Mouse (Mus musculus) MEL-GATA-1-ER (cell line): ENCODE results near the gene Pgrmc2.

Experiments
- DNase-seq: peaks from one replicate; pipeline ENCODE4 v3.0.0-alpha.2; 2012; ENCODE audit warnings: low read depth; ENCODE audit errors: extremely low read depth

Gene Pgrmc2

GRCm38 (mm10) chr3:41075376-41075775 lies 7.5 kb downstream of the Pgrmc2 start:
- no peak for DNase-seq

DNA sequence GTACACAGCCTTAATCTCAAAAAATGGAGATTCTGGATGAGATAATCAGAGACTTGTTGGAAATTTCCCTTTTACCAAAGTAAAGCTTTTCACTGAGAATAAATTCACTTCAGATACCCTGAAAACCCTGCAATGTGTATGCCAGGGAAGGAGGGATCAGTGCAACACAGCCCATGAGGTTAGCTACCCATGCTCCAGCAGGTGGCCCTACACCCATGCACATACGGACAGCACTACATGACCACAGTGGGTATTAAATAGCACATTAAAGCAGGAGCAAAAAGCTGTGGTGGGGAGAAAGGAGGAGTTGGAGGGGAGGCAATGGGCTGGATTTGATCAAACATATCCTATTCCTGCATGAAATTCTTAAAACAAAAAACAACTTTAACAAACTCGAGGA lies 12.3 kb downstream of the Pgrmc2 start:
- no peak for DNase-seq

DNA sequence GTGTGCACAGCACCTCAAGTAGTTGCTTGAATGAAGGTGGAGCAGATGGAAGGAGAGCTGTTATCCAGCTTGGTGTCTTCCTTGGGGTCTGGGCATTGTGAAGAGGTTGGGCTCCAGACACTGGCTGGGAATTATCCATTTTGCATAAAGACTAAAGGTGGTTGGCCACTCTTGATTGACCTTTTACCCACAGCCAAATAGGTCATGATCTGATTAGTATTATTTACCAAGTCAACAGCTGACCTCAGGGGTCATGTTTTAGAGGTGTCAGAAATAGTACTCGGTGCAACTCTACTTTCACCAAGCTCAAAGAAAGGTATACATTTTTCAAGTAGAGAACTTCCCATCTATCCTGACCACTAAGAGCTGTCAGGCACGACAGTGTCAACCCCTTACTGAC lies 17.5 kb downstream of the Pgrmc2 start:
- DNase-seq: no peak

- no peak for DNase-seq
These were observed 20.1 kb downstream of the Pgrmc2 start for GRCm38 (mm10) chr3:41062758-41063157.

GRCm38 (mm10) chr3:41061831-41062565 lies 20.8 kb downstream of the Pgrmc2 start:
- no peak for DNase-seq

DNA sequence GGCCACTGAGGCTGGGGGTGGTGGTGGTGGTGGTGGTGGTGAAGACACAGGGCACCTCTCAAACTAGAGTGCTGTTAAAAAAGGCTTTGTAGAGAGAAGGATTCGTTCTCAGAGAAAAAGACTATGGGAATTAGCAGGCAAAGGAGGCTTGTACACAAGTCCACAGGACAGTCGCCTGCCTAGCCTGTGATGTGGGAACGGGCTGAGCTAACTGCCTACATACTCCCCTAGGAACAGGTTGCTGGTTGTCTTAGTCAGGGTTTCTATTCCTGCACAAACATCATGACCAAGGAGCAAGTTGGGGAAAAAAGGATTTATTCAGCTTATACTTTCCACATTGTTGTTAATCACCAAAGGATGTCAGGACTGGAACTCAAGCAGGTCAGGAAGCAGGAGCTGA lies 23.6 kb downstream of the Pgrmc2 start:
- DNase-seq: no peak

DNA sequence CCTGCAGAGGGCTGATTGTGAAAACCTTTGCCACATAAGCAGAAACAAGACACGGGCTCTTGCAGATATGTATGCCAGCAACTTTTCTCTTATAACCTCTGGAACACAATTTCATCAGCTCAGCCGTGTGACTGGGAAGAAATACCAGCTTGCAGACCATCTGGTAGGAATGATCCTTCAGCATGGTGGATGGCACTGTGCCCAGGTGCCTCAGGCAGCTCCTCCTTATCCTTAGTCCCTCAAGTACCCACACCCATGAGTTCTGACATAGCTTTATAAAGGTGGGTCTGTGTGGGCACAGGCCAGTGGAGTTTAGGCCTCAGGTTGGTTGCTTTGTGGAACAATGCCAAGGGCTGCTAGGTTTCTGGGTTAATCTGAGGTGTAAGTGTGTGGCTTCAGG lies 24.5 kb downstream of the Pgrmc2 start:
- no peak for DNase-seq

DNA sequence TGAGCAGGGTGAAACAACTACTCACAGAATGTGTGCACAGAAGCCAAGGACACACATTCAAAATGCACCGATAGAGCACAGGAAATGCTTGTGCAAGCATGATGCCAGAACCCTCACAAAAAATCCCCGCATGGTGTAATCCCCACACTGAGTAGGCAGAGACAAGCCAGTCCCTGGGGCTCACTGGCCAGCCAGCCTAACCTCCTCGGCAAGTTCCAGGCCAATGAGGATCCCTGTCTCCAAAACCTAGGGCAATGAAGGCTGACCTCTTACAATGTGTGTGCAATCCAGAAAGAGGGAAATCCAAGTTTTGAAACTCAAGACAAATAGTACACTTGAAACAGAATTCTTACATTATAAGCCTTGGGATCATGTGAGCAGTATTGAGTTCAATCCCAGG lies 29.5 kb downstream of the Pgrmc2 start:
- no peak for DNase-seq

GRCm38 (mm10) chr3:41047838-41048237 lies 35.0 kb downstream of the Pgrmc2 start:
- DNase-seq: no peak

- DNase-seq: no peak
These were observed 39.0 kb downstream of the Pgrmc2 start for GRCm38 (mm10) chr3:41043756-41044354.

GRCm38 (mm10) chr3:41042195-41042938 lies 40.5 kb downstream of the Pgrmc2 start:
- peak; percentile 27 for DNase-seq

DNA sequence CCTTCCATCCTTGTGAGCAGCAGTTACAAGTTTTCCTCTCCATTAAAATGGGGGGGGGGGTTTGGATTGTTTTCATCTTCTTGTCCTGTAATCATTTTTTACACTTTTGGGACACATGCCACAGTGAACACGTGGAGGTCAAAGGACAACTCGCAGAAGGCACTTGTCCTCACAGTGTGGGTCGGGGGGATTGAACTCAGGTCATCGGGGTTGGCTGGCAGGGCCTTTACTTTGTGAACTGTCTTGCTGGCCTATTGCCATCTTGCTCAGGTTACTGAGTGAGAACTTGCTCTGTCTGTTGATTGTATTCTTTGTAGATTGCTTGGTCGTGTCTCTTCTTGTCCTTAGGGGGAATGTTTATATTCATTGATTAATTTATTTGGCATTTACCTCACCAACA lies 41.6 kb downstream of the Pgrmc2 start:
- DNase-seq: no peak

DNA sequence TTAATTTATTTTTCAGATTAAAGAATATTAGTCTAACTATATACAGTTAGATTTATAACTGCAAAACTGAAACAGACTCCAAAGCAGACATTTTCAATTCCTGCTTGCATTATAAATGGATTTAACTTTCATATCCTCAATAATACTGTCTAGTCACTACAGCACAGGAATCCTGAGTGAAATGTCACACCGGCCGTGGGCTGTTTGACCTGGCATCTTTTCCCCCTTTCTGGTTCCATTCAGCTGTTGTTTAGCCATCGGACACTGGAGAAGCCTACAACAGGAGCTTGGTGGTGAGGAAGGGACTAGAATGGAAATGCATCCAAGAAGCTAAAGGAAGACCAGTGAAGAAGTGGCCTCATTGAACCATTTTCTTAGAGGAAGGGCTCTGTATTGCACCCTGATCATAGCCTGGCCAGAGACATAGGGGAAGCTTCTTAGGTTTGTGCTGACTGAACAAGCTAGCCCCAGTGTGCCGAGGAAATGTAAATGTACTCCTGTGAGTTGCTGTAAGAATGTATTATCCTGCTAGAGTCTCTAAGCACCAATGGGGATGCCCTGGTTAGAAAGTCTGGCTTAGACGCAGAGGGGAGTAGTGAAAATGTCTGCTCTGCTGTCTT lies 44.4 kb downstream of the Pgrmc2 start:
- DNase-seq: no peak

- no peak for DNase-seq
These were observed 51.3 kb downstream of the Pgrmc2 start for GRCm38 (mm10) chr3:41031286-41032210.

DNA sequence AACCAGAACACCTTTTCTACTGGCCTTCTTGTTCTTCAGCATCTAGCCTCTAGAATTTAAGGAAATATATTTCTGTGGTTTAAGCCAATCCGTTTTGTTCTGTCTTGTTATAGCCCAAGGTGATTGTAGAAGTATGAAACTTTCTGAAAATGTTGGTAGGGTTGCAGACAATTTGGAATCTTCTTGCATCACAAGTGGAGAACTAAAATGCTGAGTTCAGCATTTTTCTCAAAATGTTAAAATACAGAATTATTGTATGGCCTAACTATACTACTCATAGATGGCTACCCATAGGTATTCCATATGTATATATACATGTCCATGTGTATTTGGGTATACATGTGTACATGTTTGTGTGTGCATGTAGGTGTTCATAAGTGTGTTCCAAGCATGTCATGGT lies 52.1 kb downstream of the Pgrmc2 start:
- no peak for DNase-seq

DNA sequence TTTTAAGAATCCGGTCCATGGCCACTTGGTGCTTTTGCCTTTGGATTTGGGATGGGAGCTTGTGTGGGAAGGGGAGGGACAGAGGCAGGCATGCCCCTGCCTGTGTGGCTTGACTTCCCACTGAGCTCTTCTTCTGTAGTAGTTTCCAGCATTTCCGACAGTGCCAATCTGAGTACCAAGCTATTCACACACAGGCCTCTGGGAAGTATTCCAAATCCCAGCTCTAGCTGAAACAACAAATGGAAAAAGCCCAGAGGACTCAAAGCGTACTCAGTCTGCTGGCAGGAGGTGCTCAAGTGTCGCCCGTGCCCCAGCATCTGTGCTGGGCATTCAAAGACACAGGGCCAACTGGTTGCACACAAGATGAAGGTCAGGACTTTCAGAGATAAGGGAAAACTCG lies 60.9 kb downstream of the Pgrmc2 start:
- DNase-seq: no peak

- no peak for DNase-seq
These were observed 62.2 kb downstream of the Pgrmc2 start for GRCm38 (mm10) chr3:41020687-41021086.

DNA sequence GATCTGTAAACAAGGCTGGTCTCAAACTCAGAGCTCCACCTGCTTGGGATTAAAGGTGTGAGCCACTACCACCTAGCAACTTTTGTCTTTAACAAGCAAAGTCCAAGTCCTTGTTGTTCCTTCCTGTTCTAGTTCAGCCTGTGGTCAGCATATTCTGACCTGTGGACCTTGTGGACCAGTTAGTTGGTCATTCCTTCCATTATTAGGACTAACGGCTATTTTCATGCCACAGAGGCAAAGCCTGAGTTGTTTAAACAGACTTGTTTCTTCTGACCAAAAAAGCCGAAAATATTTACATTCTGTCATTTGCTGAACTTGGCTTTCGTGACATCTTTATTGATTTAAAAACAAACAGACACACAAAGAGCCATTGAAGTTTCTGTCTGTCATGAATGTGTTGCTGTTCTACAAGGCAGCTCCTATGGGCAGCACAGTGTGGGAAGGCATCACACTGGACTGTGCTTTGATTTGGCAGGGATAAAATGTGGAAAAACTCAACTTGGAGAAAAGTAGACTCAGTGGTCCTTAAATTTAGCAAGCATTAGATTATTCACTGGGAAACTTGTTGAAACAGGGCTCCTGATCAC lies 64.7 kb downstream of the Pgrmc2 start:
- no peak for DNase-seq
